Mouse (Mus musculus): Measurements from ENCODE around the gene Spsb4.

DNA sequence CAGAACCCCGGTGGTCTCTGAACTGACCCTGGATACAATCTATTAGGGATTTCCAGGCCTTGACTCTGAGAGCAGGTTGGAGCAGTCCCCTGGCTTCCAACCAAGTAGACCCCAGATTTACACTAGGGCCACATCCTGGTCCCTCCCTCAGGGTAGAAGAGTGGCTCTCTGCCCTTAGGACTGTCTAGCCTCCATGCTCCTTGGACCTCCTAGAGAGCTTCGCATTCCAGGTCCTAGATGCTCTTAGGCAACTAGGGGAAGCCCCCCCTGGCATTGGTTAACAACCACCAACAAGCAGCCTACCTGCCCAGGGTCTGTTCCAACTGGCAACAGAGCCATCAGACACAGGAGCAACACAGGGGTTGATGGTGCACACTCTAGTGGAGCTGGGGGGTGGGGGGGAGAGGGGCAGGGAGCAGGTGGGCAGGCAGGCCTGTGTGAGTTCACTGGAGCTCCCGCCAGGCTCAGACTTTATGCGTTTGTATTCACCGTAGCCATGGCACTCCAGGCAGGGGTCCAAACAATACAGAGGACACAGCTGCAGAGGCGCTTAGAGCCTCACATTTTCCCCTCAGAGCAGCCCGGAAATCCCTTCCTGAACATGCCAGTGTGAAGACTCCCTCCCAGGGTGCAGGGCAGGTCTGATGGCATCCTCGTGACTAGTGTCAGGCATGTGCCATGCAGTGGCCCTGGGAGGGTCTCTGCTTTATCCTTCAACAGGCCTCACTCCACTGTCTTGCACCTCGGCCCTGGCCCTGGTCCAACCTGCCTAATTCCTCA lies 46.8 kb downstream of the Spsb4 start:
- TF ChIP-seq CTCF (IDR thresholded peaks at IDR 0.05; ENCODE audit: low read depth, low read length) (no peak), GATA1 (IDR thresholded peaks at IDR 0.05; ENCODE audit: borderline replicate concordance, low read length) (no peak), TAL1 (conservative IDR thresholded peaks at IDR 0.05; ENCODE audit: low read depth, low read length) (no peak), GATA2 (IDR thresholded peaks at IDR 0.05; ENCODE audit: borderline replicate concordance, low read depth, low read length) (no peak), POLR2AphosphoS5 (IDR thresholded peaks at IDR 0.05; ENCODE audit: insufficient replicate concordance, low read depth, low read length) (no peak)

Data from G1E (cell line).